Mouse (Mus musculus) layer of hippocampus, adult 18-20 months (tissue): ENCODE measurements at regions not wholly inside any gene's neighbourhood (a gene's known extent, or its start where the extent isn't known, plus 50 kb on each side); places are given as distances from the start of the nearest gene placed in this dataset.

ENCODE experiments used
- DNase-seq, 2 experiments: peaks; one replicate each; pipeline ENCODE4 v3.0.0; 2022; ENCODE audit warnings: low spot score in 2 of 2

DNA sequence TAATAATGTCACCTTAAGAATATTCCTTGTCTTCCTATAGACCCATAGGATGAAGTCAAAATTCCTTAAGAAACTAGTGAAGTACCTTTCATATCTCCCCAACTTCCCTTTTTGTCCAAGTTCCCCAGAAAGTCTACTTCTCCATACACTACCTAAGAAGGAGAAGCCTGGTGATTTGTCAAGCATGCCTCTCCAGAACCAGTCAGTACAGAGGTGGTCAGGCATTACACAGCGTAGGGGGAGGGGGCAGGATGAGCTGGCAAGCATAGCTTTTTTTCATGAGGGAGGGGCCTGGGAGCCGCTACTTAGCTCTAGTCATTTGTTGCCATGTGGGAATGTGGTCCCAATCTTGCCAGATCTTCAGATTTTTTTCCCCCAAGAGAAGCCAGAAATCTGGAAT lies 54.0 kb upstream of the Satb2 start:
- DNase-seq: peak in 1 of 2 experiments; percentile 11

DNA sequence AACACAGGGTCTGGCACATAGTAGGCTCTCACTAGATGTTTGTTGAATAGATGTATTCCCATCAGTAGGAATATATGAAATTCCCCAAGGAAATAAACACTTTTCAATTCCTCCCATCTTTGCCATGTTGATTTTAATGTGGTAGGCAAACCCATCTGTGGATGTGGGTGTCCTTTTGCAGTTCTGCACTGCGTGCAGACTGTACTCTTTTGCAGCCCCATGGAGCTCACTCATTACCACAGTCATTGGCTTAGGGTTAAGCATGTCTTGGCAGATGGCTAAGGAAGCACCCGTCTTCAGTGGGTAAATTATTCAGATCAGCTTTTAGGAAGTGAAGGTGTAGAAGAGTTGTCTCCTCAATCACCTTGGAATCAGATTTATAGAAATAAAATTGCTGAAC lies 54.8 kb upstream of the Satb2 start:
- DNase-seq: peak; percentile 30 to 62

DNA sequence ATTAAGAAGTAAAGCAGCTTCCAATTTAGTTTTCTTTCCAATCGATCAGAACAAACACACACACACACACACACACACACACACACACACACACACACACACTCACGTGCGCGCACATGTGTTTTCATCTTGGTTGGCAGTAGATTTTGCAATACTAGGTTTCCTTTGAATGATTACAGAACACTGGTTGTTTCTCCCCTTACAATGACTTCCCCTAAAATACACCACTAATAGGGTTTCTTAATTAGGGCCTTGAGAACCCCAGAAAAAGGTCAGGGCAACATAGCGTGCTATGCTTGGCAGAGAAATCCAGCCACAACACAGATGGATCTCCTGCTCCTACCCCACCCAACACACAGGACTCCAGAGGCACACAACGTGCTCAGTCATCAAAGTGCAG lies 56.0 kb upstream of the Satb2 start:
- no peak for DNase-seq

DNA sequence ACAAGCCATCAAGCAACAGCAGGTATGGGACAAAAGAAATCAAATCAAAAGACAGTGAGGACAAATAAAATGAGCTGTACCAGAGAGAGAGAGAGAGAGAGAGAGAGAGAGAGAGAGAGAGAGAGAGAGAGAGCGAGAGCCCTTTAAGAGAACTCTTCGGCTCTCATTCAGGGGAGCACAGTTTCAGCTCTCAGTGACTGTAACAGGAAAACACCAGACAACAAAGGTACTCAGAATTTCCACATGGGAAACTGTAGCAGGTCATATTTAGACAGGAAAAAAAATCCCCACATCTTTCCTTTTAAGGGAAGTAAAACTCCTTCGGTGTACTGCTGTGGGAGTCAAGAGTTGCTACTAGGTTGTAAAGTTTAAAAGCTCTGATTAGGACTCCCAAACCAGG lies 57.9 kb upstream of the Satb2 start:
- DNase-seq: no peak

- peak; percentile 7 to 39 for DNase-seq
Observed at GRCm38 (mm10) chr1:57040201-57040600, 61.8 kb upstream of the Satb2 start.

DNA sequence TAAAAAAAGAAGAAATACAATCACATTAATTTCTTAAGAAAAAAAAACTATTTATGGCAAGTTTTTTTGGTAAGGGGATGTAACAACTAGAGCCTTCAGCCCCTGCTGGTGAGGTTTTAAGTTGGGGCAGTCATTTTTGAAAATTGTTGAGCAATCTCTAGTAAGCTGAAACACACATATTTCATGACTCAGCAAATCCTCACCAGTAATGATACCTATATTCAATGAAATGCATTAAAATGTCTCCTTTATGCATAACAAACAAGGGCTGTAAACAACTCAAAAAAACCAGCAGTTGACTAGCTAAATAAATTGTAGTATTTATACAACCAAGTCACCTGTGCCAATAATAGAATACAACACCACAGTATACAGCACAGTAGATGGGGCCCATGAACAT lies 63.1 kb upstream of the Satb2 start:
- no peak for DNase-seq

DNA sequence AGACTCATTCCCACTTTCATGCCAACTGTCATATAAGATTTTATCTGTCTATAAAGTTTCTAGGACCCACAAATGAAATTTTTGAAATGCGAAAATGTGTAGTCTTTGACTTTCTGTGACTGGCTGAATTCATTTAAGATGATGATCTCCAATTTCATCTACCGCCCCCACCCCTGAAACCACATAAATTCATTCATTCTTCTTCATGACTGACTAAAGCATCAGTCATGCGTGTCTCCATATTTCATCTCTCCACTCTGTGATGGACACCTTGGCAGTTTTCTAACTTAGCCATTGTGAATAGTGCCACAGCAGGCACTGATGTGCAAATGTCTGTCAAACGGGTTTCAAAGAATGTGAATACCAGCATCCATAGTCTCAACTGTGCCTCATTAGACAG lies 75.4 kb upstream of the Satb2 start:
- no peak for DNase-seq

DNA sequence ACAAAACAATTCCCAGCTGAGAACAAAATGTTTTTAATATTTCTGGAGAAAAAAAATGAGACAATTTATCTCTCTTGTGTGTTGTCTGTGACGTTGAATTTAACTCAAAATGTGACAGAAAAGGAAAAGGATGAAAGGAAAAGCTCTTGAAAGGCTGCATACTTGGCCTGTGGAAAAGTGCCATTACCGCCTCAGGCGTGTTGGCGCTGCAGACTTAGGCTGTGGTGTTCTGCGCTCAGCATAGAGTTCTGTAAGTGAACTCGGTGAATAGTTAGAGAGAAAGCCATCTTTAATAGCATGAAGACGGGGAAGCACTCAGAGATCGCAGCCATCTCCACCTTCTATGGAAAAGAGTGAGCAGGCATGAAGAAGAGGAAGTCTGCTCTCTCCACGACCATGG lies 77.5 kb upstream of the Satb2 start:
- no peak for DNase-seq

- no peak for DNase-seq
Observed at GRCm38 (mm10) chr1:57059216-57059615, 80.8 kb upstream of the Satb2 start.

DNA sequence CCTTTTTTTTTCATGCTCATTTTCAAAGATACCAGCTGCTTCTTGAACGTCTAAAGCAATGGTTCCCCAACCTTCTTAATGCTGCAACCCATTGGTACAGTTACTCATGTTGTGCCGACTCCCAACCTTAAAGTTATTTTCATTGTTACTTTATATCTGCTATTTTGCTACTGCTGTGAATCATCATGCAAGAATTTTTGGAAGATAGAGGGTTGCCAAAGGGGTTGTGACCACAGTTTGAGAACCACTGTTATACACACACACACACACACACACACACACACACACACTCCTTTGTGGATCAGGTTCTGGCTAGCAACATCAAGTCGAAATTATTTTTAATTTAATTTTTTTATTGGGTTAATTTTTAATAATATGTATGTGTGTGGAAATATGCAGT lies 96.8 kb upstream of the Satb2 start:
- DNase-seq: no peak

DNA sequence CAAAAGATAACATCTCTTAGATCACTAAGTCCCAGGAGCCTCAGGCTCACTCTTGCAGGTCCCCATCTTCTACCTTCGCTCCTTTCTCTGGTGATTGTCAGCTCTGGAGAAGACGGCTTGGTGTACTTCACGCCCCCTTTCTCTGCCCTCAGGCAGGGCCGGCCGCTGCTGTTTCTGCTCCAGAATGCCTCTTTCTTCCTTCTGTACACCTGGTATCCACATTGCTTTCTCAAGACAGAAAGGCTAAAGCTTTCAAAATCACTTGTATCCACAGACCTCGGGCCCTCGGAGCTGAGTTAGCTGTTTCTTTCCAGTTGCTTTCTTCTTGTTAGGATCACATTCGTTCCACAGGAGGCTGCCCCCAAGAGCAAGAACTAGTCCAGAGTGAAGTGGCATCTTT lies 98.2 kb upstream of the Satb2 start:
- DNase-seq: no peak

DNA sequence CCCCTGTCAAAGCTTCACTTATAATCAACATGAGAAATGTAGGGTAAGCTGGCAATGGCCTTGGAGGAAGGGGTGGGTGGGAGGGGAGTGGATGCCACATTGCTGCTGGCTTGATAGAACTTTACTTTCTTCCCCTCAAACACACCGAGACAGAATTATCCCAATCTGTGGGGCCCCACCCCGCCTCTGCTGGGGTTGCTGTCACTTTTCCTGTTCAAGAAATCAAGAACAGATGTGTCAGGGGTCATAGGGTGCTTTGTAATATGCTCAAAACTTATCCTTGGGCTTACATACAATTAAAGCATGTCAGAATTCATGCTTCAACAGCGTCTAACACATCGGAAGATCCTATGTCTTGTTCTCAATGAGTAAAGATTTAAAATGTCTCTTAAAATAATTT lies 101.9 kb upstream of the Satb2 start:
- DNase-seq: no peak

GRCm38 (mm10) chr1:57083134-57083533 lies 104.7 kb upstream of the Satb2 start:
- DNase-seq: no peak

DNA sequence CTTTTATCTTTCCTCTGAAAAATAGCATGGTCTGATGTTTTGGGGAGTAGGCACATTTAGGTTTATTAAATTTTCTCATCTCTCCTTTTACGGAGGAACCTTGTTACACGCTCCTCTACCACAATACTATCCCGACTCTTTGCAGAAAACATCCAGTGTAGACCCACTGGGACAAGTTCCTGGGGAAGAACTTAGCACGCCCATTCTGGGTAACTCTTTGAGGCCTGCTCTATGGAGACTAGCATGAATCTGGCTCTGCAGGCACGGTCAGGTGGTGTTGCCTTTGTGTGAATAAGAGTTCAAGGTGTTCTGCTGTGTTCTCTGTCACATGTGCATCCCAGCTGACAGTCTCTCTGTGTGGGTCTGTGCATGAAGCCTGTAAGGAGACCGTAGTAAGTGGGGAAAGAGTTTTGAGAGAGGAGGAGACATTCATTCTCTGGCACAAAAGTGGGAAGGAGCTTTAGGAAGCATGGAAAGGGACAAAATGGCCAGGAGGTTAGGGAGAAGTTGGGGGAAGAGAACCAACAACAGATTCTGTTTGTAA lies 105.2 kb upstream of the Satb2 start:
- no peak for DNase-seq

DNA sequence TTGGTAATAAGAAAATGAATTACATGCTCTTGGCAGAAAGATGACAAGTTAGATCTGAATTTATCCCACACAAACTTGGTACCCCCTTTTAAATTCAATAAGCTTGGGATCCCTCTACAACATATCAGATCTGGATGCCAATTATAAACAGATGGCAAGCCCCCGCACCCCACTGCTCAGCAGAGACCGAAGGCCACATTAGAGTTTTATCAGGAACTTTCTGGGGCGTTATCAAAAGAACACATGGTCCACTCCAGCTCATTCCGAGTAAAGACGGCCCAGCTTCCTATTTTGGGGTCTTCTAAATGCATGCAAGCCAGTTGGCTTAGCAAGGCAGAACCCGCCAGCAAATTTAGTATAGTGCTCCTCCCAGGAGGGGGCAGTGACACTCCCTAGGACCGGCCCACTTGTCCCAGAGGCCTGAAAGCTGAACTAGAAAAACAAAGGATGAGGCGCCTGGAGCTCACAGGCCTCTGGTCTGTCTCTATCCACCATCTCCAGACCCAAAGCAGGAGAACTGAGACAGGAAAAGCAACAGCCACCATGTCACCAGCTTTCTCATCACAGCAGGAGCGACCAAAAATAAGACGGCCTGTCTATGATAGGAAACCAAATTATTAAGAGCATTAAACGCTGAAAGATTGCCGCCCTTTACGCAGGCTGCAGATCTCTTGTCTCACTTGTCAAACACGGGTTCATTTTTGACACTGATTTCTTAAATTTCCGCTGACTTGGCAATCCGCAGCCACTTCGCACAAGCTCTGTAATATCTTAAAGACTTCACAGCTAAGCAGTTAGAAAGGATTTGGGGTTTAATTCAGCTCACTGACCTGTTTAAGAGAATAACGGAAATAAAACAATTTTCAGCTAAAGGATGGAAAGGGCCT lies 117.2 kb upstream of the Satb2 start:
- peak; percentile 34 to 80 for DNase-seq

DNA sequence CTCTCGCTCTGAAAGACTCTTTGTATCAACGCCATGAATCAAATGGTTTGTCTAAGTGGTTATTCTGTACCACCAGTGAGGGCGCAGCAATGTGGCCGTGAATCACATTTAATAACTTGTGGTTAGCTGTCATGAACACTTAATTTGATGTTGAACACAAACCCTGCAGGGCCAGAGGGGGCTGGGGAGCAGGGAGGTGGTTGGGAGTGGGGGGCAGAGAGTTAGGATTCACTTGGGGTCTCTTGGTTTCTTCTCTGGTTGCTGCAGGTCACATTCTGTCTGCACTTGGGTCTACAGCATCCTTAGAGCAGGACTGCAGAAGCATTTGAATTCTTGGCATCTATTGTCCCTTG lies 117.8 kb upstream of the Satb2 start:
- no peak for DNase-seq

- no peak for DNase-seq
Observed at GRCm38 (mm10) chr1:57096740-57097139, 118.3 kb upstream of the Satb2 start.

DNA sequence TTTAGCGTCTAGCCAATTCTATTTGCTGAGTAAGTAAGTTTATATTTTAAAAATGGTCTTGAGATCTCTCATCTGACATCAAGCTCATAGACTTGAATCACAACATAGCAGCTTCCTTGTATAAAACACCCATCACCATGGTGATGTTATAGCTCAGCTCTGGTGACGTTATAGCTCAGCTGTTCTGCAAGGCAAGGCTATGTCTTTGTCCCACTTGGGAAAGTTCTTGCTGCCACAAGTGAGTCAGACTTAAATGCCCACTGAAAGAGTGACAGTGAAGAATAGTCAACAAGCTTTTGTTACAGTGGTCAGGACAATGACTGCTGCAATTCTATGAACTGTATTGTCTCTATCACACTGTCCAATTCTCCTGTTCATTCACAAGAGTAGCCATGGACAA lies 122.2 kb upstream of the Satb2 start:
- DNase-seq: no peak

DNA sequence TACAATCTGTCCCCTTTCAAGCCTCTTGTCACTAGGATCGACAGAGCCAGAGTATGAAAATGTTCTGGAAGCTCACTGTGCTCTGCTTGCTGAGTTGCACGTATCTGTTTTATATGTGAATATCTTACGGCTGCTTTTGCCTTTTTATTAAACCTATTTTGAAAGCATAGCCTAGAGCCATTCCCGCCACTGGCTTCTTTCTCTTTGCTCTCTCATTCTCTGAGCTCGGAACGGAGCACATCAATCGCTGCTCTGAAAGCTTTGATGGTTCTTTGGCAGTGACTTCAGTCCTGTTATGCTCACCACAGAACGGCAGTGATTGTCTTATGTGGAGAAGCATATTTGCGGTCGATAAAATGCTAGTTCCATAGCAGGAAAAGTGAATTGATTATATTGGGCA lies 128.9 kb upstream of the Satb2 start:
- DNase-seq: no peak

DNA sequence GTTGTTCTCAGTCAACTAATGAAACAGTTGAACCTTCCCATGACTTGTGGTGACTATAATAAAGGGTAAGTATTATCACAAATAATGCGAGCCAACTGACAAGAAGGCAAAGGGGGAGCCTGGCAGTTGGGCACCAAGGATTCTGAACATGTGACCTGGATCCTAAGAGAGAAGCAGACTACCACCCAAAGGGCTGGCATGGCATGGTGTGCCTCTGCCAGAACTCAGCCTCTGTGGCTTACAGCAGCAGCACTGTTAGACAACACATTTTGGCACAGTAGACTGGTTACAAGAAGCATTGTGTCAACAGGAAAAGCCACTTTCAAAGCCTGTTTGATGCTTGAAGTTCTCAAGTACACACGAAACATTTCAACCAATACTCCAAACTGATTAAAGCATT lies 142.2 kb upstream of the Satb2 start:
- DNase-seq: no peak

DNA sequence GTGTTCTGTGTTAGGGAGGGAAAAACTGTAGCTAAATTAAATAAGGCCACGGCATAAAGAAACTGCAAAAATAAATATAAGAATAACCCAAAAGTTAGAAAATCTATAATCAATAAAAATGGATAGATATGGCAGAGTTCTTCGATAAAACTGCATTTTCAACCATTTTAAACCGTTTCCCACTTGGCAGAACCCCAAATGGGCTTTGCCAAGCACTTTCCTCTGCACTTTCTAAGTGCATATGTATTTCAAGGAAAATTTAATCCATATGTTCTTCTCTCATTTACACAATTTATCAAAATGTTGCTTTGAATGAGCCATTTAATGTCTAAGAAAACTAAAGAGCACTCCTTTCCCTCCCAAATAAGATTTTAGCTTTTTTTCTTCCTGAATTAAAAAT lies 165.7 kb upstream of the Satb2 start:
- DNase-seq: no peak

- DNase-seq: no peak
Observed at GRCm38 (mm10) chr1:57155869-57156268, 177.4 kb upstream of the Satb2 start.

DNA sequence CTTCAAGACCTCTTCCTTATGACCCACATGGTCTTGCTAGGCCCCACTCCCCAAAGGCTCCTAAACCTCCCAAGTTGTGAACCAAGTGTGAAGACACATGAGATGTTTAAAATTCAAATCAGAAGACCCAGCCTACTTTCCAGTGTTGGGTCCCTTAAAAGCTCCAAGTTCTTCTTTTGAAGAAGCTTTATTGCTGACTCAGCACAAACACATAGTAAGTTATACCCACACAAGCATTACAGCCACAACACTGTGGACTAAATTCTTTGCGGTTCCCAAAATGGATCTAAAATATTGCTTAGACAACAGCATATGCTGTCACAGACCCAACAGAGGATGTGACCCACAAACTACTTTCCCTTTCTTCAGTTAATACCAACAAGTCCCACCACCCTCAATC lies 186.0 kb upstream of the Satb2 start:
- DNase-seq: no peak
